Mouse (Mus musculus) myocyte (in vitro differentiated cells): Measurements from ENCODE around the gene Tmco4.

Source experiments
- E2F4 ChIP-seq: IDR thresholded peaks from one replicate; pipeline ENCODE4 v1.6.1; 2011; ENCODE audit warnings: mild to moderate bottlenecking, control low read depth, moderate library complexity; ENCODE audit not compliant: insufficient read depth
- MYOD1 ChIP-seq, 3 experiments: IDR thresholded peaks; one replicate each; pipeline ENCODE4 v1.6.1; 2011; ENCODE audit warnings: control low read depth in 2 of 3, low read depth in 2 of 3, mild to moderate bottlenecking in 2 of 3, moderate library complexity in 1 of 3; ENCODE audit not compliant: insufficient read length in 2 of 3, control insufficient read depth in 1 of 3
- POLR2A ChIP-seq: IDR thresholded peaks from one replicate; pipeline ENCODE4 v1.6.1; 2011; ENCODE audit warnings: low read depth, mild to moderate bottlenecking, control low read depth, moderate library complexity; ENCODE audit not compliant: insufficient read length
- TCF12 ChIP-seq: IDR thresholded peaks from one replicate; pipeline ENCODE4 v1.6.1; 2011; ENCODE audit warnings: mild to moderate bottlenecking, control low read depth; ENCODE audit not compliant: poor library complexity, insufficient read depth, severe bottlenecking

DNA sequence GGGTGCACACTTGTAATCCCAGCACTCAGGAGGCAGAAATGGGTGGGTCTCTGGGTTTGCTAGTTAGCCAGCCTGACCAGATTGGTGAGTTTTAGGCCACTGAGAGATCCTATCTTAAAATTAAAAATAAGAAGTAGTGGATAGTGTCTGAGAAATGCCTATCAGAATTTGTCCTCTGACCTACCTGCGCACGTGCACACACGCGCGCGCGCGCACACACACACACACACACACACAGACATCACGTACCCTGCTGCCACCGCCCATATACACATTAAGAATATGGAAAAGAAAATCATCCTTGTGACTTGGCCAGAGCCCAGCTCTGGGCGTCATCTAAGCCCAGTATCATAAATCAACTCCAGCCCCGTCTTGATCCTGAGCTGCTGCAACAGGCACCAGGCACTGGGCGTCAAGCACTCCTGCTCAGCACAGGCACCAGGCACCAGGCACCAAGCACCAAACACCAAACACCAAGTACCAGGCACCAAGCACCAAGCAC is 38.6 kb downstream of the Tmco4 start:
- TF ChIP-seq MYOD1 (IDR thresholded peaks at IDR 0.05; ENCODE audit: control insufficient read depth in 1 of 3, insufficient read length in 2 of 3, low read depth in 2 of 3) (no peak), POLR2A (no peak), TCF12 (no peak), E2F4 (no peak)
